Mouse (Mus musculus) neural tube, embryonic 15.5 days (tissue): ENCODE measurements around the gene Dock2. TPM values are rescaled to one million over a fixed set of nuclear protein-coding genes. Genes with fewer than 3 reads are reported as not detected.

Source experiments
- ATAC-seq: fragments of 200-750 bp; cut with Nextera tagmentation; 2 replicates; pipeline ENCODE4 v1.8.0; 2017; ENCODE audit warnings: mild to moderate bottlenecking, moderate TSS enrichment, moderate library complexity; ENCODE audit not compliant: low FRiP score
- H3K27ac ChIP-seq: fragments of 300-500 bp; sonication (generic); replicated peaks from 2 replicates; pipeline ENCODE4 v1.5.1; 2015; ENCODE audit warnings: mild to moderate bottlenecking, inconsistent platforms
- H3K27me3 ChIP-seq: fragments of 300-500 bp; sonication (generic); replicated peaks from 2 replicates; pipeline ENCODE4 v1.6.1; 2015; ENCODE audit warnings: inconsistent platforms
- H3K36me3 ChIP-seq: fragments of 300-500 bp; sonication (generic); 2 replicates; pipeline ENCODE4 v1.6.1; 2015; ENCODE audit warnings: inconsistent platforms
- H3K4me1 ChIP-seq: fragments of 300-500 bp; sonication (generic); 2 replicates; pipeline ENCODE4 v1.6.1; 2015; ENCODE audit warnings: inconsistent platforms
- H3K4me2 ChIP-seq: fragments of 300-500 bp; sonication (generic); 2 replicates; pipeline ENCODE4 v1.6.1; 2015; ENCODE audit warnings: inconsistent platforms, mild to moderate bottlenecking, moderate library complexity
- H3K4me3 ChIP-seq: fragments of 300-500 bp; sonication (generic); replicated peaks from 2 replicates; pipeline ENCODE4 v1.5.1; 2015; ENCODE audit warnings: mild to moderate bottlenecking, inconsistent platforms
- H3K9ac ChIP-seq: fragments of 300-500 bp; sonication (generic); replicated peaks from 2 replicates; pipeline ENCODE4 v1.6.1; 2015; ENCODE audit warnings: mild to moderate bottlenecking, inconsistent platforms
- H3K9me3 ChIP-seq: fragments of 300-500 bp; sonication (generic); replicated peaks from 2 replicates; pipeline ENCODE4 v1.6.1; 2016; ENCODE audit warnings: inconsistent platforms
- WGBS: fragments of 180-500 bp; shearing (Covaris S2); methylation state at CpG from one replicate; pipeline ENCODE4 v1.1.7; 2015; ENCODE audit warnings: mixed read lengths; 5-methylcytosine and 5-hydroxymethylcytosine counted together
- polyA plus RNA-seq: library from polyadenylated mRNA; unstranded; fragments of >200 nt; fragmentation: Nextera tagmentation; extraction: Ambion mirVana; gene quantifications from 2 replicates; pipeline ENCODE4 v1.2.1, GENCODE M21; 2015

The Dock2 gene
- polyA plus RNA-seq, 1 experiment from 2014 or later: 1.0 TPM

- Histone ChIP-seq H3K9me3 (no peaks in the 10 kb centered on the region), H3K4me2 (no peak overlapping the region), H3K4me1 (no peaks in the 10 kb centered on the region), H3K27me3 (no peaks in the 10 kb centered on the region), H3K4me3 (no peak overlapping the region), H3K9ac (no peak overlapping the region), H3K27ac (no peak overlapping the region), H3K36me3 (no peaks in the 10 kb centered on the region)
- WGBS: 70% methylated on average over 7 of the region's 7 CpGs
- no peak for ATAC-seq
Observed at GRCm38 (mm10) chr11:34525096-34525891, 258.4 kb downstream of the Dock2 start.

DNA sequence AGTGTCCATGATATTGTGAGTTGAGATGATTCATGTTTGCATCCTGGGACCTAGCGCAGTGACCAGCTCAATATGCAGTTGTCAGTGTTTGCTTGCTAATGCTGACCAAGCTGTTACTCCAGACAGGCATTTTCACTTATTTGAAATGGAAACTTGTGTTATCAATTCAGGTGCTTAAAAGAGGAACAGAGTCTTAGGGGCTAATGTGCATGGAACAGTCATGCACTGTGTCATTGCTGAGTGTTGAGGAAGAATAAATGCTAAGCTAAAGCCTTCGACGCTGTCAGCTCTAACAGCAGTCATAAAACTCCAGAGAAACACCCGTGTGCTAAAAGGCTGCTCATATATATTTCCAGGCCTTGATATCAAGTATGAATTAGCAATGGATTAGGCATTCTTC, 259.1 kb downstream of the Dock2 start:
- WGBS: 65% methylated on average over 4 of the region's 4 CpGs
- Histone ChIP-seq H3K27ac (no peak overlapping the region), H3K9me3 (no peaks in the 10 kb centered on the region), H3K4me2 (no peak overlapping the region), H3K9ac (no peak overlapping the region), H3K27me3 (no peaks in the 10 kb centered on the region), H3K36me3 (no peaks in the 10 kb centered on the region), H3K4me1 (no peaks in the 10 kb centered on the region), H3K4me3 (no peak overlapping the region)
- ATAC-seq: no peak

DNA sequence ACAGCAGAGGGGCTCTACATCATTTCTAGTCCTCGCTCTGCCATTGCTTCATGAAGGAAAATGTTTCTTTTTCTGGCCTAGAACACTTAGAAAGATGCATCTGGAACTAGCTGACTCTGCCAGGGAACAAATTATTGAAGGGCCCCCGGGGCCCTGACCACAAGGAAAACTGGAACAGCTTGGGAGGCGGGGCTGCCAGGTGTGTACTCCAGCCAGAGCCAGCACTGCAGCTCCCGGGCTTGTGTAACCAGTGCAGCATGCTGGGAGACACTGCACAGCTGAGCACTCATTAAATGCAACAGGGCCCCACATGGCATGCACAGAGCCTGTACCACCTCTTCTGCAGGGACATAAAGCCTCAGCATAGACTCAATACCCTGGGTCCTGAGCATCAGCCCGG, 265.1 kb downstream of the Dock2 start:
- H3K36me3 ChIP-seq: no peaks in the 10 kb centered on the region
- H3K9ac ChIP-seq: no peak overlapping the region
- H3K4me3 ChIP-seq: no peak overlapping the region
- H3K27me3 ChIP-seq: no peaks in the 10 kb centered on the region
- peak; percentile 72; the same call in 1 of the 2 replicates for ATAC-seq
- no peak overlapping the region for H3K27ac ChIP-seq
- H3K9me3 ChIP-seq: no peaks in the 10 kb centered on the region
- H3K4me2 ChIP-seq: no peak overlapping the region
- H3K4me1 ChIP-seq: 0 out of 2 replicates have a peak, but pooled peaks cover 5% of the 10 kb centered on the region
- WGBS: 51% methylated on average over 5 of the region's 5 CpGs

DNA sequence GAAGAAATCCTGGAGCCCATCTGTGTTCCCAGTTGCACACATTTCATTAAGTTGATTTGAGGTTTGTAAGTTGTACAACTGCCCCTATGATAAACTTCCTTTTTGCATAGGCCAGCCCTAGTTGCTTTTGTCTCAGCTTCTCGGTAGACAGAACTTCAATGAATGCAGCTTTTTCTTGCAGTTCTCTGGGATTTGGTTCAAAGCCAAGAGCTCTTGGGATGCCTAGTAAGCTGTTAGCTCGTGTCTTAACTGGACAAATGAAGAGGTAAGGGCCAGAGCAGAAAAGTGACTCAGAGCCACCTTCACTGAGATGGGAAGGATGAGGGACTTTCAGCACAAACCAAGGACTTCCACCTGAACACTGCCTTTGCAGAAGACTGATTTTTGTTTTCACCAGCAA, 266.7 kb downstream of the Dock2 start:
- H3K9ac ChIP-seq: no peak overlapping the region
- H3K4me3 ChIP-seq: no peak overlapping the region
- H3K36me3 ChIP-seq: no peaks in the 10 kb centered on the region
- WGBS: 49% methylated on average over 2 of the region's 2 CpGs
- H3K27ac ChIP-seq: no peak overlapping the region
- 0 out of 2 replicates have a peak, but pooled peaks cover 5% of the 10 kb centered on the region for H3K4me1 ChIP-seq
- H3K4me2 ChIP-seq: no peak overlapping the region
- H3K9me3 ChIP-seq: no peaks in the 10 kb centered on the region
- ATAC-seq: no peak
- no peaks in the 10 kb centered on the region for H3K27me3 ChIP-seq

DNA sequence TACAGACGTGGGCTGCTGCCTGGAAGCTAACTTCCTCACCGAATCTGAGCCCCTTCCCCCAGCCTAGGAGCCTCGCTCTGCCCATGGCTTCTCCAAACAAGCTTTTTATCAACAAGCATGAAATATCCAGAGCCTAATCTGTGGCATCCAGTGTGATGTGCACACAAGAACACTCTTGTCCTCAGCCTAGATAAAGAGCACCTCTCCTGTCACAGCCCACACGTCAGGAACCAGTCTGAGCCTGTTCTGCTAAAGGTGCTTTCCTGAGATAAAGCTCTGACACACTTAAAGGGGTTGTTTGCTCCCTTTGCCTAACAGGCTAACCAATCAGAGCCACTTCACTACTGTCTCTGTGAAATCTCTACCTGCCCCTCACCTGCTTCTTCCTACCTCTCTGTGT, 268.4 kb downstream of the Dock2 start:
- no peak overlapping the region for H3K27ac ChIP-seq
- H3K4me1 ChIP-seq: 0 out of 2 replicates have a peak, but pooled peaks cover 5% of the 10 kb centered on the region
- no peaks in the 10 kb centered on the region for H3K27me3 ChIP-seq
- H3K4me3 ChIP-seq: no peak overlapping the region
- ATAC-seq: no peak
- H3K4me2 ChIP-seq: no peak overlapping the region
- WGBS: 71% methylated on average over 4 of the region's 4 CpGs
- no peaks in the 10 kb centered on the region for H3K9me3 ChIP-seq
- H3K9ac ChIP-seq: no peak overlapping the region
- no peaks in the 10 kb centered on the region for H3K36me3 ChIP-seq

DNA sequence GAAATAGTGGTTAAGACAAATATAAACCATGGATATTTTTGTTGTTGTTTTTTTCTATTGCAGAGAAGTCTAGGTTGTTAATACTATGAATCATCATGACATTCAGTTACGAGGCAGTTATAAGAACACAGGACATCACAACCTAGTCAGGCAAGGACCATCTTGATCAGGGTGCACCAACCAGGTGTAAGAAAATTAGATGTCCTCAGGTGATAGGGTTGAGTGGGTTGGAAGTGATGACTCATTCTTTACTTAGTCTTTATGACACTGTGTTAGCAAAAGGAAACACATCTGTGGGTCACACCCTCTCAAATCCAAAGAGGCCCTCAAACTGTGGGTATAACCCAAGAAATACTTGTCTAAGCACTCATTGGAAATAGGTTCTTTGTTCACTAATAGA, 277.3 kb downstream of the Dock2 start:
- ATAC-seq: no peak
- Histone ChIP-seq H3K4me1 (no peaks in the 10 kb centered on the region), H3K4me3 (no peak overlapping the region), H3K27me3 (no peaks in the 10 kb centered on the region), H3K4me2 (no peak overlapping the region), H3K27ac (no peak overlapping the region), H3K36me3 (no peaks in the 10 kb centered on the region), H3K9ac (no peak overlapping the region), H3K9me3 (no peaks in the 10 kb centered on the region)
- 90% methylated on average over 1 of the region's 1 CpGs for WGBS

DNA sequence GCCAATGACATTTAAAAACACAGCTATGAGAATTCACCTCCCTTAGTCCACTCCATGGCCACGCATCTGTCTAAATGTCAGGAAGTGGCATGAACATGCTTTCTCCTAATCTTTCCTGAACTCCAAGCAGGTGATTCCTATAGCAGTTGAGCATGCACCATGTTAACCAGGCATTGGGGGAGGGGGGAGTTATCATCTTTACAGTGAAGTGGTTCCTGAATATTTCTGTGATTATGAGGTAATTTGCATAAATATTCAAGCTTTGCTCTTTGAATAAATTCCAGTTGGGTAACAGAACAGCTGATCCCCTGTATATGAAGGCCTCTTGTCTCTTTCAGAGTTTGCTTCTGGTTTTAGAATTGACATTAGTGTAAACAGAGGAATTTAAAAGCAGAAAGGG, 284.0 kb downstream of the Dock2 start:
- H3K27me3 ChIP-seq: no peaks in the 10 kb centered on the region
- WGBS: 93% methylated on average over 1 of the region's 1 CpGs
- H3K9me3 ChIP-seq: no peaks in the 10 kb centered on the region
- no peak overlapping the region for H3K4me2 ChIP-seq
- H3K27ac ChIP-seq: no peak overlapping the region
- H3K4me1 ChIP-seq: no peaks in the 10 kb centered on the region
- no peaks in the 10 kb centered on the region for H3K36me3 ChIP-seq
- no peak overlapping the region for H3K9ac ChIP-seq
- H3K4me3 ChIP-seq: no peak overlapping the region
- ATAC-seq: no peak

DNA sequence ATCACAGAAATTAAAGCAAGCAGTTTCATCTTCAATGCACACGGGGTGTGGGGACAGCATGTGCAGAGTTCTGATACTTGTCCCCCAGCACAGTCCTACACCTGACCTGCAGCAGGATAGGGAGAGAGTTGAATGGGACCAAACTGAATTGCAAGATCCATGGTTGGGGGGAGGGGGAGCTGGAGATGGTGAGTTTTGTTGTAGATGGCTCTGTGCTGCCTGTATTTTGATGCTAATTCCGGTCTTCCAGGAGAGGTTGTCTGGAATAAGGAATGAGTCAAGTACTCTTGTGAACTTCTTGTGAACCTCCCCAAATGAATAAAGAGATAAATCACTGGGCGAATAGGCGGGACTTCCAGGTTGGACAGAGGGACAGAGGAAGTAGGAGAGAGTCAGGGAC, 289.0 kb downstream of the Dock2 start:
- H3K4me1 ChIP-seq: no peaks in the 10 kb centered on the region
- H3K4me3 ChIP-seq: no peak overlapping the region
- whole genome bisulfite sequencing: 35% methylated on average over 4 of the region's 4 CpGs
- H3K4me2 ChIP-seq: no peak overlapping the region
- no peak for ATAC-seq
- no peak overlapping the region for H3K27ac ChIP-seq
- no peaks in the 10 kb centered on the region for H3K36me3 ChIP-seq
- H3K9ac ChIP-seq: no peak overlapping the region
- H3K9me3 ChIP-seq: no peaks in the 10 kb centered on the region
- no peaks in the 10 kb centered on the region for H3K27me3 ChIP-seq

- no peak overlapping the region for H3K9ac ChIP-seq
- no peaks in the 10 kb centered on the region for H3K4me1 ChIP-seq
- H3K27me3 ChIP-seq: no peaks in the 10 kb centered on the region
- H3K36me3 ChIP-seq: no peaks in the 10 kb centered on the region
- no peak for ATAC-seq
- no peak overlapping the region for H3K27ac ChIP-seq
- WGBS: 95% methylated on average over 3 of the region's 3 CpGs
- H3K4me2 ChIP-seq: no peak overlapping the region
- no peak overlapping the region for H3K4me3 ChIP-seq
- no peaks in the 10 kb centered on the region for H3K9me3 ChIP-seq
Observed at GRCm38 (mm10) chr11:34492986-34493385, 290.7 kb downstream of the Dock2 start.

DNA sequence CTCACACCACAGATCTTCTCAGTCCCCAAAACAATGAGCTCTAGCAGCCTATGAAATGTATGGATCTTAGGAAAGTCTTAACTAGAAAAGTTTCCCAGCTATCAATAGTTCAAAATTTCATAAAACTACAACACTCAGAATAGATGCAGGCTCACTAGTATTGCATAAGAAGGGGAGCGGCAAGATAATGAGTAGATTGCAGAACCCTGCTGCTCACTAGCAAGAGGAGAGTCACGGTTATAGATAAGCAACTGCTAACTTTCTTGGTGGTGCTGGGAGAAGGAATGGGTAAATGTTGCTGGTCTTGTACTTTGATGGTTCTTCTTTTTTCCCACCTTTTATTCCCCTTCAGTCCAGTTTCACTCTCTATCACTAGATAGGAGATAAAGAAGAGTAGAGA, 291.5 kb downstream of the Dock2 start:
- no peaks in the 10 kb centered on the region for H3K4me1 ChIP-seq
- H3K9me3 ChIP-seq: no peaks in the 10 kb centered on the region
- H3K27me3 ChIP-seq: no peaks in the 10 kb centered on the region
- H3K36me3 ChIP-seq: no peaks in the 10 kb centered on the region
- H3K4me2 ChIP-seq: no peak overlapping the region
- no peak overlapping the region for H3K27ac ChIP-seq
- H3K4me3 ChIP-seq: no peak overlapping the region
- WGBS: 90% methylated on average over 2 of the region's 2 CpGs
- ATAC-seq: no peak
- H3K9ac ChIP-seq: no peak overlapping the region

- H3K4me1 ChIP-seq: no peaks in the 10 kb centered on the region
- no peak for ATAC-seq
- WGBS: 83% methylated on average over 6 of the region's 6 CpGs
Observed at GRCm38 (mm10) chr11:34489548-34489947, 294.1 kb downstream of the Dock2 start.

DNA sequence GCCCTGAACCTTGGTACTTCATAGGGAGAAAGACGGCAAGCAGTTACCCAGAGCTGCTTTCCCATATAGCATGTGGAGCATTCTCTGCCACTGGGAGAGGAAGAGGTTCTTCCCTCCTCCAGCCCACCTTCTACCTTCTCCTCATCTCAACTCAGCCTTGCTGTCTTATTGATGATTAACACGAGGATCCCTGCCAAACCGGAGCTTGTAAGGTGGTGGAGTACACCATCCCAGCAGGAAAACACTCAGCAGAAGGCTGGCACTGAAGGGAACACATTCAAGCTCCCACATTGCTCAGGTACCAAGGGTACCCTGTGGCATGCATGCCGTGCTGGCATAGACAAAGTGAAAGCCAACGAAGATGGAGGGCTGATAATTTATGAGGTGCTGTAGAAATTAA, 304.4 kb downstream of the Dock2 start:
- H3K27ac ChIP-seq: no peak overlapping the region
- H3K4me3 ChIP-seq: no peak overlapping the region
- 67% methylated on average over 5 of the region's 5 CpGs for WGBS
- H3K4me1 ChIP-seq: peaks cover 9% of the 10 kb centered on the region
- no peaks in the 10 kb centered on the region for H3K36me3 ChIP-seq
- no peaks in the 10 kb centered on the region for H3K27me3 ChIP-seq
- no peak overlapping the region for H3K9ac ChIP-seq
- no peaks in the 10 kb centered on the region for H3K9me3 ChIP-seq
- no peak for ATAC-seq
- H3K4me2 ChIP-seq: no peak overlapping the region

More at GRCm38 (mm10) chr11:34489548-34489947, 294.1 kb downstream of the Dock2 start:
- Histone ChIP-seq H3K9me3 (no peaks in the 10 kb centered on the region), H3K4me3 (no peak overlapping the region), H3K27me3 (no peaks in the 10 kb centered on the region), H3K27ac (no peak overlapping the region), H3K4me2 (no peak overlapping the region), H3K36me3 (no peaks in the 10 kb centered on the region), H3K9ac (no peak overlapping the region)
